Mouse (Mus musculus) telencephalon, adult 2 months (tissue): ENCODE results near the gene Gmds.

Experiments
- DNase-seq: peaks from one replicate; pipeline ENCODE4 v3.0.0-alpha.2; 2011; ENCODE audit warnings: low read depth, low spot score

Gmds gene

GRCm38 (mm10) chr13:32034139-32034538 is 304.4 kb downstream of the Gmds start:
- no peak for DNase-seq

- no peak for DNase-seq
These were observed 312.1 kb downstream of the Gmds start for GRCm38 (mm10) chr13:32026226-32026975.

GRCm38 (mm10) chr13:32024822-32025221 is 313.7 kb downstream of the Gmds start:
- no peak for DNase-seq

- no peak for DNase-seq
These were observed 317.9 kb downstream of the Gmds start for GRCm38 (mm10) chr13:32020455-32021249.

- DNase-seq = no peak
These were observed 319.3 kb downstream of the Gmds start for GRCm38 (mm10) chr13:32019256-32019620.

GRCm38 (mm10) chr13:32018518-32019255 is 319.9 kb downstream of the Gmds start:
- DNase-seq = peak; percentile 12

GRCm38 (mm10) chr13:32008802-32009201 is 329.7 kb downstream of the Gmds start:
- DNase-seq = no peak

- no peak for DNase-seq
These were observed 330.4 kb downstream of the Gmds start for GRCm38 (mm10) chr13:32008116-32008641.

- no peak for DNase-seq
These were observed 345.1 kb downstream of the Gmds start for GRCm38 (mm10) chr13:31993391-31993790.

- no peak for DNase-seq
These were observed 345.9 kb downstream of the Gmds start for GRCm38 (mm10) chr13:31992409-31993201.

- no peak for DNase-seq
These were observed 357.3 kb downstream of the Gmds start for GRCm38 (mm10) chr13:31981198-31981597.

- no peak for DNase-seq
These were observed 360.4 kb downstream of the Gmds start for GRCm38 (mm10) chr13:31978126-31978525.

- no peak for DNase-seq
These were observed 363.6 kb downstream of the Gmds start for GRCm38 (mm10) chr13:31974751-31975479.

GRCm38 (mm10) chr13:31971040-31971501 is 367.5 kb downstream of the Gmds start:
- DNase-seq = no peak

- DNase-seq = no peak
These were observed 370.3 kb downstream of the Gmds start for GRCm38 (mm10) chr13:31968272-31968671.

GRCm38 (mm10) chr13:31966931-31967532 is 371.5 kb downstream of the Gmds start:
- DNase-seq = no peak

- DNase-seq = no peak
These were observed 378.0 kb downstream of the Gmds start for GRCm38 (mm10) chr13:31960514-31960913.

GRCm38 (mm10) chr13:31958346-31959335 is 379.9 kb downstream of the Gmds start:
- no peak for DNase-seq

- DNase-seq = no peak
These were observed 382.0 kb downstream of the Gmds start for GRCm38 (mm10) chr13:31956584-31956983.
